In genomic region chr14:103845716-103846115, GRCm38 (mm10) we compare ENCODE assay signal across 17 mouse cellular contexts.
"Had no signal": no experiment of that assay in that cellular context is flagged by ENCODE, and none has a peak within 500 bp of the region (broad histone marks: within the 10 kb centered on the region; RNA-seq: fewer than 3 reads in every experiment).

No protein-coding gene starts in this region.

- ATAC-seq: liver, postnatal 0 days; lung, postnatal 0 days; midbrain, embryonic 15.5 days had no signal

- H3K36me3 ChIP-seq: liver, embryonic 15.5 days; lung, embryonic 15.5 days; midbrain, embryonic 15.5 days; neural tube, embryonic 12.5 days; stomach, embryonic 15.5 days had no signal

- H3K4me1 ChIP-seq: liver, embryonic 15.5 days; megakaryocyte, embryonic 14.5 days; stomach, embryonic 15.5 days had no signal

- H3K4me2 ChIP-seq: liver, embryonic 15.5 days; midbrain, embryonic 15.5 days; stomach, embryonic 15.5 days had no signal

- H3K27me3 ChIP-seq: lung, embryonic 15.5 days; midbrain, embryonic 15.5 days; neural tube, embryonic 12.5 days; stomach, embryonic 15.5 days had no signal

- H3K9ac ChIP-seq: liver, embryonic 15.5 days; liver, postnatal 0 days; lung, embryonic 15.5 days; midbrain, embryonic 15.5 days; neural tube, embryonic 12.5 days; stomach, embryonic 15.5 days had no signal

- H3K9me3 ChIP-seq: liver, embryonic 15.5 days; lung, embryonic 15.5 days; midbrain, embryonic 15.5 days; neural tube, embryonic 12.5 days; stomach, embryonic 15.5 days had no signal

- H3K4me3 ChIP-seq: liver, embryonic 15.5 days; lung, embryonic 15.5 days; megakaryocyte, embryonic 14.5 days; midbrain, embryonic 15.5 days; neural tube, embryonic 12.5 days; stomach, embryonic 15.5 days had no signal

- H3K27ac ChIP-seq: liver, embryonic 15.5 days; lung, embryonic 15.5 days; macrophage; midbrain, embryonic 15.5 days; neural tube, embryonic 12.5 days; stomach, embryonic 15.5 days; stomach, postnatal 0 days had no signal

- DNase-seq: liver, postnatal 0 days; lung, adult 2 months; lung, postnatal 14 days; lung, postnatal 36 days; right cerebral cortex, postnatal 14 days; thymus, adult 2 months; thymus, postnatal 25 days; thymus, postnatal 4 days had no signal
